Mouse (Mus musculus) midbrain, embryonic 16.5 days (tissue): ENCODE results near the gene Syce2. TPM values are rescaled to one million over a fixed set of nuclear protein-coding genes. Genes with fewer than 3 reads are reported as not detected.
"Not testable (repeated sequence)": the region's sequence is repeated elsewhere in the genome, so short reads cannot be mapped to it uniquely, and the experiment has no call there.

Experiments
- ATAC-seq: fragments of 200-750 bp; cut with Nextera tagmentation; 2 replicates; pipeline ENCODE4 v1.8.0; 2017; ENCODE audit warnings: moderate TSS enrichment
- H3K27ac ChIP-seq: fragments of 300-500 bp; sonication (generic); 2 replicates; pipeline ENCODE4 v1.5.1; 2014; ENCODE audit warnings: mild to moderate bottlenecking, low read length, mixed read lengths
- H3K27me3 ChIP-seq: fragments of 300-500 bp; sonication (generic); 2 replicates; pipeline ENCODE4 v1.6.1; 2014; ENCODE audit warnings: low read depth, low read length, mixed read lengths; ENCODE audit not compliant: control insufficient read depth, insufficient read depth
- H3K36me3 ChIP-seq: fragments of 300-500 bp; sonication (generic); 2 replicates; pipeline ENCODE4 v1.6.1; 2014; ENCODE audit warnings: mild to moderate bottlenecking, low read length, moderate library complexity, mixed read lengths; ENCODE audit not compliant: control insufficient read depth, insufficient read depth
- H3K4me1 ChIP-seq: fragments of 300-500 bp; sonication (generic); 2 replicates; pipeline ENCODE4 v1.6.1; 2014; ENCODE audit warnings: mild to moderate bottlenecking, low read length, mixed read lengths; ENCODE audit not compliant: control insufficient read depth, insufficient read depth
- H3K4me2 ChIP-seq: fragments of 300-500 bp; sonication (generic); 2 replicates; pipeline ENCODE4 v1.6.1; 2014; ENCODE audit warnings: mild to moderate bottlenecking, low read length, mixed read lengths
- H3K4me3 ChIP-seq: fragments of 300-500 bp; sonication (generic); 2 replicates; pipeline ENCODE4 v1.5.1; 2014; ENCODE audit warnings: low read depth, mild to moderate bottlenecking, low read length, moderate library complexity, mixed read lengths
- H3K9ac ChIP-seq: fragments of 300-500 bp; sonication (generic); 2 replicates; pipeline ENCODE4 v1.6.1; 2014; ENCODE audit warnings: low read depth, low read length, mixed read lengths
- H3K9me3 ChIP-seq: fragments of 300-500 bp; sonication (generic); replicated peaks from 2 replicates; pipeline ENCODE4 v1.6.1; 2014; ENCODE audit warnings: mild to moderate bottlenecking, low read length, mixed read lengths; ENCODE audit not compliant: control insufficient read depth, poor library complexity, severe bottlenecking
- WGBS: fragments of 180-500 bp; shearing (Covaris S2); extraction: QIAGEN DNeasy Blood & Tissue Kit; methylation state at CpG from one replicate; pipeline ENCODE4 v1.1.7; 2014; 5-methylcytosine and 5-hydroxymethylcytosine counted together
- polyA plus RNA-seq: library from polyadenylated mRNA; unstranded; fragments of >200 nt; fragmentation: Nextera tagmentation; extraction: Ambion mirVana; gene quantifications from 2 replicates; pipeline ENCODE4 v1.2.1, GENCODE M21; 2015

Syce2 gene
- polyA plus RNA-seq, 1 experiment from 2014 or later, result 33.2 TPM

- H3K4me2 ChIP-seq, result no peak overlapping the region
- H3K9ac ChIP-seq, result no peak overlapping the region
- H3K9me3 ChIP-seq, result no peaks in the 10 kb centered on the region
- H3K36me3 ChIP-seq, result peaks cover 13% of the 10 kb centered on the region
- no peak overlapping the region for H3K27ac ChIP-seq
- H3K27me3 ChIP-seq, result peaks cover 5% of the 10 kb centered on the region; the same call in 1 of the 2 replicates
- ATAC-seq, result no peak
- no peak overlapping the region for H3K4me3 ChIP-seq
- 89% methylated on average over 9 of the region's 9 CpGs for WGBS
- H3K4me1 ChIP-seq, result peaks cover 11% of the 10 kb centered on the region
Measured at GRCm38 (mm10) chr8:84907037-84907436, 35.1 kb downstream of the Syce2 start.

GRCm38 (mm10) chr8:84907493-84907892, 35.6 kb downstream of the Syce2 start:
- Histone ChIP-seq H3K4me2 (no peak overlapping the region), H3K9me3 (no peaks in the 10 kb centered on the region), H3K27ac (no peak overlapping the region), H3K9ac (no peak overlapping the region), H3K36me3 (peaks cover 18% of the 10 kb centered on the region), H3K27me3 (peaks cover 9% of the 10 kb centered on the region; the same call in 1 of the 2 replicates), H3K4me1 (peaks cover 11% of the 10 kb centered on the region), H3K4me3 (no peak overlapping the region)
- ATAC-seq, result no peak
- 76% methylated on average over 8 of the region's 8 CpGs for WGBS

- not testable (repeated sequence) for ATAC-seq, H3K27ac ChIP-seq, H3K9ac ChIP-seq, H3K4me1 ChIP-seq, H3K27me3 ChIP-seq, H3K9me3 ChIP-seq
- Histone ChIP-seq H3K36me3 (peaks cover 23% of the 10 kb centered on the region), H3K4me3 (peak overlapping the region; percentile 29), H3K4me2 (peak overlapping the region; percentile 52)
- WGBS, result 35% methylated on average over 6 of the region's 7 CpGs
Measured at GRCm38 (mm10) chr8:84907979-84908378, 36.1 kb downstream of the Syce2 start.

GRCm38 (mm10) chr8:84908421-84909161, 36.7 kb downstream of the Syce2 start, which contains the start of gene Dnase2a:
Gene Dnase2a, plus strand, starts transcription at chr8:84908560.
- H3K27ac ChIP-seq, result no peak within 1 kb of the TSS
- under 1% methylated on average over 45 of the region's 45 CpGs for WGBS
- no peaks in the 10 kb centered on the region for H3K9me3 ChIP-seq
- peak within 1 kb of the TSS; percentile 52 for H3K4me2 ChIP-seq
- ATAC-seq, result peak; percentile 59
- H3K36me3 ChIP-seq, result peaks cover 27% of the 10 kb centered on the region
- H3K27me3 ChIP-seq, result peaks cover 9% of the 10 kb centered on the region; the same call in 1 of the 2 replicates
- H3K4me1 ChIP-seq, result peaks cover 2% of the 10 kb centered on the region
- H3K4me3 ChIP-seq, result peak within 1 kb of the TSS; percentile 29
- peak within 1 kb of the TSS; percentile 48 for H3K9ac ChIP-seq

- no peak; the same call in none of the 2 replicates for ATAC-seq
- no peaks in the 10 kb centered on the region for H3K9me3 ChIP-seq
- no peak overlapping the region for H3K27ac ChIP-seq
- peak overlapping the region; percentile 52 for H3K4me2 ChIP-seq
- peaks cover 27% of the 10 kb centered on the region for H3K36me3 ChIP-seq
- H3K9ac ChIP-seq, result 0 out of 2 replicates have a peak overlapping the region, but pooled peaks have one; percentile 38
- H3K4me1 ChIP-seq, result peaks cover 2% of the 10 kb centered on the region; the same call in 1 of the 2 replicates
- H3K4me3 ChIP-seq, result peak overlapping the region; percentile 29; the same call in 1 of the 2 replicates
- peaks cover 11% of the 10 kb centered on the region; the same call in 1 of the 2 replicates for H3K27me3 ChIP-seq
- 50% methylated on average over 20 of the region's 20 CpGs for WGBS
Measured at GRCm38 (mm10) chr8:84909162-84909767, 37.4 kb downstream of the Syce2 start.

- H3K9ac ChIP-seq, result no peak overlapping the region
- 90% methylated on average over 5 of the region's 5 CpGs for WGBS
- H3K27ac ChIP-seq, result no peak overlapping the region
- H3K4me1 ChIP-seq, result peaks cover 2% of the 10 kb centered on the region; the same call in 1 of the 2 replicates
- H3K9me3 ChIP-seq, result no peaks in the 10 kb centered on the region
- ATAC-seq, result no peak
- H3K36me3 ChIP-seq, result peaks cover 27% of the 10 kb centered on the region
- H3K27me3 ChIP-seq, result peaks cover 11% of the 10 kb centered on the region; the same call in 1 of the 2 replicates
- no peak overlapping the region for H3K4me2 ChIP-seq
- no peak overlapping the region for H3K4me3 ChIP-seq
Measured at GRCm38 (mm10) chr8:84909949-84910348, 38.0 kb downstream of the Syce2 start.

- no peak overlapping the region for H3K27ac ChIP-seq
- peaks cover 2% of the 10 kb centered on the region; the same call in 1 of the 2 replicates for H3K4me1 ChIP-seq
- H3K9me3 ChIP-seq, result no peaks in the 10 kb centered on the region
- H3K27me3 ChIP-seq, result peaks cover 11% of the 10 kb centered on the region; the same call in 1 of the 2 replicates
- WGBS, result 93% methylated on average over 6 of the region's 6 CpGs
- H3K36me3 ChIP-seq, result peaks cover 32% of the 10 kb centered on the region
- no peak for ATAC-seq
- H3K9ac ChIP-seq, result no peak overlapping the region
- H3K4me2 ChIP-seq, result no peak overlapping the region
- no peak overlapping the region for H3K4me3 ChIP-seq
Measured at GRCm38 (mm10) chr8:84910551-84910950, 38.6 kb downstream of the Syce2 start.

GRCm38 (mm10) chr8:84911854-84912253, 39.9 kb downstream of the Syce2 start:
- H3K4me2 ChIP-seq, result no peak overlapping the region
- no peak overlapping the region for H3K4me3 ChIP-seq
- H3K36me3 ChIP-seq, result peaks cover 44% of the 10 kb centered on the region
- no peak for ATAC-seq
- peaks cover 11% of the 10 kb centered on the region; the same call in 1 of the 2 replicates for H3K27me3 ChIP-seq
- no peak overlapping the region for H3K27ac ChIP-seq
- no peak overlapping the region for H3K9ac ChIP-seq
- no peaks in the 10 kb centered on the region for H3K9me3 ChIP-seq
- H3K4me1 ChIP-seq, result peaks cover 2% of the 10 kb centered on the region; the same call in 1 of the 2 replicates
- 78% methylated on average over 9 of the region's 9 CpGs for WGBS

- H3K9me3 ChIP-seq, result no peaks in the 10 kb centered on the region
- no peak overlapping the region for H3K4me3 ChIP-seq
- 24% methylated on average over 27 of the region's 27 CpGs for WGBS
- H3K27me3 ChIP-seq, result peaks cover 11% of the 10 kb centered on the region; the same call in 1 of the 2 replicates
- H3K36me3 ChIP-seq, result peaks cover 48% of the 10 kb centered on the region
- H3K4me2 ChIP-seq, result no peak overlapping the region; the same call in 1 of the 2 replicates
- no peak overlapping the region for H3K27ac ChIP-seq
- peaks cover 2% of the 10 kb centered on the region; the same call in 1 of the 2 replicates for H3K4me1 ChIP-seq
- no peak overlapping the region for H3K9ac ChIP-seq
- ATAC-seq, result no peak
Measured at GRCm38 (mm10) chr8:84912391-84912790, 40.5 kb downstream of the Syce2 start.
